Mouse (Mus musculus): ENCODE data around the gene Fam169a. TPM values are rescaled to one million over a fixed set of nuclear protein-coding genes. Genes with fewer than 3 reads are reported as not detected.

The Fam169a gene
- total and polyA plus RNA-seq, 2 experiments from 2014 or later: 18.5 to 40.4 TPM

DNA sequence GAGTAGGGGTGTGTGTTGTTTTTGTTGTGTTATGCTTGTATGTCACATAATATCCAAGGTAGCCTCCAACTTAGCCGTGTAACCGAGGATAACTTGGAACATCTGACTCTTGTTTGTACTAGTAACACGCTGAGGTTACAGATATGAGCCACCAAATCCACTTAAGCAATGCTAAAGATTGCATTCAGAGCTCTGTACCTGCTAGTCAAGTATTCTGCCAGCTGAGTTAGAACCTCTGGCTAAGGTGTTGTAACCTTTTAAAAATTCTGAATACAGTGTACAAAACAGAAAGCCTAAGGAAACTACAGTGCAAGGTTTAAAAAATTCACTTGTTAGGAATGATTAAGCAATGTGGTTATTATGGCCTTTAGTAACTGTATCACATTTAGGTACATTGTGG is 13.5 kb downstream of the Fam169a start:
- no peak for TF ChIP-seq CTCF (IDR thresholded peaks at IDR 0.05; ENCODE audit: low read depth)
- WGBS: 88% methylated on average over 3 of the region's 3 CpGs
- DNase-seq (no peak), ATAC-seq (no peak)
- no peaks in the 10 kb centered on the region for H3K9me3 ChIP-seq (ENCODE audit: low read length)
- H3K27me3 ChIP-seq (ENCODE audit: insufficient read depth, low read length): no peaks in the 10 kb centered on the region
- H3K4me1 ChIP-seq (ENCODE audit: insufficient read depth): no peaks in the 10 kb centered on the region
- no peak overlapping the region for H3K4me3 ChIP-seq (ENCODE audit: low read depth, low read length)
- H3K9ac ChIP-seq: no peak overlapping the region
- H3K27ac ChIP-seq (ENCODE audit: low read depth, low read length): no peak overlapping the region
- H3K4me2 ChIP-seq (ENCODE audit: low read depth): no peak overlapping the region
- H3K36me3 ChIP-seq (ENCODE audit: insufficient read depth): no peaks in the 10 kb centered on the region

DNA sequence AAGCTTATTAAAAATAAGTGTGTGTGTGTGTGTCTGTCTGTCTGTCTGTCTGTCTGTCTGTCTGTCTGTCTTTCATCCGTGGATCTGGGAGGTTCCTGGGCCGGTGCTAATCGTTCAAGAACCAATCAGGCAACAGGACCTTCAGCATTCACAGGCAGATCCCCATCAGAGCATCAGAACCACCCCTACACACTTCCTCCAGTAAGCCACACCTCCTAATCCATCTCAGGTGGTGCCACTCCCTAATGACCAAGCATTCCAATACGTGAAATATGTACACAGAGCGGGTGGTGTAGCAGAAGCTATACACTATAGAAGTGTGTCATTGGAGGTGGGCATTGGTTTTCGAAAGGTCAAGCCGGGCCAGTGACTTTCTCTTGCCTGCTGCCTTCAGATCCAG is 15.3 kb downstream of the Fam169a start:
- no peak for TF ChIP-seq CTCF (IDR thresholded peaks at IDR 0.05; ENCODE audit: low read depth)
- H3K4me1 ChIP-seq (ENCODE audit: insufficient read depth): no peaks in the 10 kb centered on the region
- no peak overlapping the region for H3K4me2 ChIP-seq (ENCODE audit: low read depth)
- H3K27me3 ChIP-seq (ENCODE audit: insufficient read depth, low read length): no peaks in the 10 kb centered on the region
- 94% methylated on average over 7 of the region's 7 CpGs for WGBS
- no peak overlapping the region for H3K9ac ChIP-seq
- no peaks in the 10 kb centered on the region for H3K9me3 ChIP-seq (ENCODE audit: low read length)
- DNase-seq (no peak), ATAC-seq (no peak)
- H3K27ac ChIP-seq (ENCODE audit: low read depth, low read length): no peak overlapping the region
- H3K36me3 ChIP-seq (ENCODE audit: insufficient read depth): no peaks in the 10 kb centered on the region
- no peak overlapping the region for H3K4me3 ChIP-seq (ENCODE audit: low read depth, low read length)

DNA sequence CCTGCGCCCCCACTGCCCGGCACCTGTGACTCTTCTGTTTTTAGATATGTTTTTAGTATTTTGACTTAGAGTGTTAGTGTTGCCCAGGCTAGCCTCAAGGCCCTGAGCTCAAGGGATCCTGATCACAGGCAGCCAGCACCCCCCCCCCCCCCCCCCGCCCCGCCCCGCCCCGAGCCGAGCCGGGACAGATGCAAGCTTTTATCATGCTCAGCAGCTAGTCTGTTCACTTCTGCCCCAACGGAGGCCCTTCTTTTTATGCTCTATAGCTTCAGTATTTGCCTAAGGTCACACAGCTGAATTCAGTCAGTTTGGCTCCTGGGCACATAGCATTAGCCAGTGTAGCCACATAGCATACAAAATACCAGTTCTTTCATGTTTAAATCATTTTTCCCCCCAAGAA is 19.2 kb downstream of the Fam169a start:
- H3K27me3 ChIP-seq (ENCODE audit: insufficient read depth, low read length): no peaks in the 10 kb centered on the region
- WGBS: 83% methylated on average over 4 of the region's 9 CpGs
- H3K27ac ChIP-seq (ENCODE audit: low read depth, low read length): no peak overlapping the region
- DNase-seq (no peak), ATAC-seq (no peak)
- no peak for TF ChIP-seq CTCF (IDR thresholded peaks at IDR 0.05; ENCODE audit: low read depth)
- H3K4me3 ChIP-seq (ENCODE audit: low read depth, low read length): no peak overlapping the region
- no peaks in the 10 kb centered on the region for H3K9me3 ChIP-seq (ENCODE audit: low read length)
- no peak overlapping the region for H3K4me2 ChIP-seq (ENCODE audit: low read depth)
- no peaks in the 10 kb centered on the region for H3K36me3 ChIP-seq (ENCODE audit: insufficient read depth)
- H3K9ac ChIP-seq: no peak overlapping the region
- no peaks in the 10 kb centered on the region for H3K4me1 ChIP-seq (ENCODE audit: insufficient read depth)

DNA sequence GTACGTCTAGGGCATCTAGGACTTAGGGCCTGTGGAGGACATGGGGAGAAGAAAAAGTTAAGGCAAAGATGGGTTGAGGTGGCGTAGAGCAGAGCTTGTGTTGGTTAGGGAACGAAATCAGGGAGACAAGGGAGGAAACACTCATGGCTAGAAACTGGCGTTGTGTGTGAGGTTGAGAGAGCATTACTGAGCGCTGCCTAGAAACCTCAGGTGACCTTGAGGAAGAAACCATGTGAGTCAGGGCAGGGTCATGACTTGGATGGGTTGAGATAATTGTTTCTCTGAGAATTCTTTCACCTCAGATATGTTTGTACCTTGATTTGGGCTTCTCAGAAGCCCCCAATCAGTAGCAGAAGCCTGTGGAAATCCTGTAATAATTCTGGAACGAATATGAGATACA is 20.3 kb downstream of the Fam169a start:
- no peak overlapping the region for H3K4me2 ChIP-seq (ENCODE audit: low read depth)
- no peaks in the 10 kb centered on the region for H3K27me3 ChIP-seq (ENCODE audit: insufficient read depth, low read length)
- ATAC-seq (no peak), DNase-seq (no peak)
- no peaks in the 10 kb centered on the region for H3K36me3 ChIP-seq (ENCODE audit: insufficient read depth)
- no peaks in the 10 kb centered on the region for H3K4me1 ChIP-seq (ENCODE audit: insufficient read depth)
- no peak overlapping the region for H3K9ac ChIP-seq
- 91% methylated on average over 6 of the region's 6 CpGs for WGBS
- H3K9me3 ChIP-seq (ENCODE audit: low read length): no peaks in the 10 kb centered on the region
- H3K27ac ChIP-seq (ENCODE audit: low read depth, low read length): no peak overlapping the region
- no peak overlapping the region for H3K4me3 ChIP-seq (ENCODE audit: low read depth, low read length)
- TF ChIP-seq CTCF (IDR thresholded peaks at IDR 0.05; ENCODE audit: low read depth): no peak

DNA sequence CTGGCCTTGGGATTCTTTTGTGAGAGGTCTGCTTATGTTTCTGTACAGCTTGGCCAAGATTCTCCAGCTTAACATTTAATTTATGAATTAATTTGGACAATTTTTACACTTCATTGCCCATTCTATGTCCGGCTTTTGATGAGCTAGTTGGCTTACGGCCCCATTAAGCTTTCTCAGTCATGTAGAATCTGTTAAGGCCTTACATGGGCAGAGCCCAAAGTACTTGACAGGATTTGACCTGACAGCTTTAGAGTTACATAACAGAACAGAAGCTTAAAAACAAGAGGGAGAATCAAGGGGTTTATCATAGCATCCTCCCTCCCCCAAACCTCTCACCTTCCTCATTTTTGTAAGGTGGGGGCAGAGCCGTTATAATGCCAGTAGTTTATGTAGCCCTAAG is 21.1 kb downstream of the Fam169a start:
- DNase-seq (no peak), ATAC-seq (no peak)
- H3K27me3 ChIP-seq (ENCODE audit: insufficient read depth, low read length): no peaks in the 10 kb centered on the region
- no peaks in the 10 kb centered on the region for H3K36me3 ChIP-seq (ENCODE audit: insufficient read depth)
- no peak overlapping the region for H3K27ac ChIP-seq (ENCODE audit: low read depth, low read length)
- 58% methylated on average over 3 of the region's 3 CpGs for WGBS
- H3K9me3 ChIP-seq (ENCODE audit: low read length): no peaks in the 10 kb centered on the region
- H3K4me2 ChIP-seq (ENCODE audit: low read depth): no peak overlapping the region
- H3K4me1 ChIP-seq (ENCODE audit: insufficient read depth): no peaks in the 10 kb centered on the region
- TF ChIP-seq CTCF (IDR thresholded peaks at IDR 0.05; ENCODE audit: low read depth): no peak
- no peak overlapping the region for H3K9ac ChIP-seq
- H3K4me3 ChIP-seq (ENCODE audit: low read depth, low read length): no peak overlapping the region

DNA sequence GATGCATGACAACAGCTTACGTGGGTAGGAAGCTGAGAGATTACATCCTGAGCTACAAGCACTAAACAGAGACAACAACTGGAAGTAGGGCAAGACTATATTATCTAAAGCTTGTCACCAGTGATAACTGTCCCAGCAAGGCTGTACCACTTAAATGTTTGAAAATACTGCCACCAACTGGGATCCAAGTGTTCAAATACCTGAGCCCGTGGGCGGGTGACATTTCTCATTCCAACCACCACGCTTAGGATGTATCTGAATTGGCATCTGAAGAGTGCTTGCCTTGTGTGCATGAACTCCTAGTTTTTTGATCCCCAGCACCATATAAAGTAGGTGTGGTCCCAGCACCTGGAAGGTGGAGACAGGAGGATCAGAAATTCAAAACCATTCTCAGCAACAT is 28.6 kb downstream of the Fam169a start:
- H3K9me3 ChIP-seq (ENCODE audit: low read length): no peaks in the 10 kb centered on the region
- no peaks in the 10 kb centered on the region for H3K4me1 ChIP-seq (ENCODE audit: insufficient read depth)
- no peak overlapping the region for H3K4me3 ChIP-seq (ENCODE audit: low read depth, low read length)
- H3K9ac ChIP-seq: no peak overlapping the region
- no peaks in the 10 kb centered on the region for H3K27me3 ChIP-seq (ENCODE audit: insufficient read depth, low read length)
- 91% methylated on average over 4 of the region's 4 CpGs for WGBS
- no peak overlapping the region for H3K4me2 ChIP-seq (ENCODE audit: low read depth)
- peaks cover 11% of the 10 kb centered on the region; the same call in 1 of the 2 replicates for H3K36me3 ChIP-seq (ENCODE audit: insufficient read depth)
- no peak for TF ChIP-seq CTCF (IDR thresholded peaks at IDR 0.05; ENCODE audit: low read depth)
- ATAC-seq: no peak
- no peak overlapping the region for H3K27ac ChIP-seq (ENCODE audit: low read depth, low read length)
- no peak for DNase-seq

DNA sequence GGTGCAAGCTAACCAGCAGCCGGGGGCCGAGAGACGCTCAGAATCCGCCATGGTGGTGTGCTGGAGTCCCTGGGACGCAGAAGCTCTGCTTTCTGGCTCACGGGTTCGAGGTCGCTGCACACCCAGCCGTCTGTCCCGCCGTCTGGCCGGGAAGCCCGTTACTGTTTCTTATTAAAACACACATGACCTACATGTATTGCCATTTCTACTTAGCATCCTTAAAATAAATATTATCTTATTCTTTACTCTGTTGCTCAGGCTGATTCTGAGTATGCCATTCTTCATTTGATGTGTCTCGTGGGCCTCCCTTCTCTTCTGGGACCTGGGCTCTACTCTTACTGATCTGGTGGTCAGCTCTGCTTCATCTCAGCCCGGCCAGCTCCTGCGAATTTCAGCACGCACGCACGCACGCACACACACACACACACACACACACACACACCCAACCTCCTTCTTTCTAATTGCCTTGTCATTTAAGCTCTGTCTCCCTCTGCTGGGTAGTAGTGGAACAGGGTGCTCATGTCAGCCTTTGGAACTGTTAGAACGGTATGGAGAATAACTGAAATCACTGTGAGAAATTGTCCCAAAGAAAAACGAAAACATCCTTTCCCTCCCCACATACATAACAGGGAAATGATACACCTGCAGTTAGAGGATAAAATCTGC is 32.2 kb downstream of the Fam169a start, which contains the start of gene Gm6169:
Gene Gm6169, minus strand, starts transcription at position 51 of the 666 bp plus-strand sequence.
- no peak within 1 kb of the TSS for H3K4me3 ChIP-seq (ENCODE audit: low read depth, low read length)
- DNase-seq (peak; percentile 84), ATAC-seq (peak; percentile 73)
- no peaks in the 10 kb centered on the region for H3K27me3 ChIP-seq (ENCODE audit: insufficient read depth, low read length)
- no peak within 1 kb of the TSS for H3K4me2 ChIP-seq (ENCODE audit: low read depth)
- no peaks in the 10 kb centered on the region for H3K4me1 ChIP-seq (ENCODE audit: insufficient read depth)
- WGBS: 70% methylated on average over 22 of the region's 22 CpGs
- no peaks in the 10 kb centered on the region for H3K9me3 ChIP-seq (ENCODE audit: low read length)
- H3K36me3 ChIP-seq (ENCODE audit: insufficient read depth): peaks cover 7% of the 10 kb centered on the region; the same call in 1 of the 2 replicates
- TF ChIP-seq CTCF (IDR thresholded peaks at IDR 0.05; ENCODE audit: low read depth): peak; percentile 91
- no peak within 1 kb of the TSS for H3K27ac ChIP-seq (ENCODE audit: low read depth, low read length)
- H3K9ac ChIP-seq: no peak within 1 kb of the TSS

Measured in forebrain, postnatal 0 days (tissue).